Mouse (Mus musculus) adrenal gland, adult 18-20 months (tissue): ENCODE results near the gene Dhx37. TPM values are rescaled to one million over a fixed set of nuclear protein-coding genes. Genes with fewer than 3 reads are reported as not detected.
"Not testable (repeated sequence)": the region's sequence is repeated elsewhere in the genome, so short reads cannot be mapped to it uniquely, and the experiment has no call there.

Experiments used
- DNase-seq, 2 experiments: peaks; one replicate each; pipeline ENCODE4 v3.0.0; 2021 to 2022; ENCODE audit warnings: low spot score in 2 of 2
- total RNA-seq, 2 experiments: library from RNA; stranded (reverse); gene quantifications; 1 replicate in 1 of 2; 2 replicates in 1 of 2; pipeline ENCODE4 v1.2.3; 2021

Dhx37 gene
- total RNA-seq, 2 experiments from 2014 or later, result 16.7 to 19.3 TPM

DNA sequence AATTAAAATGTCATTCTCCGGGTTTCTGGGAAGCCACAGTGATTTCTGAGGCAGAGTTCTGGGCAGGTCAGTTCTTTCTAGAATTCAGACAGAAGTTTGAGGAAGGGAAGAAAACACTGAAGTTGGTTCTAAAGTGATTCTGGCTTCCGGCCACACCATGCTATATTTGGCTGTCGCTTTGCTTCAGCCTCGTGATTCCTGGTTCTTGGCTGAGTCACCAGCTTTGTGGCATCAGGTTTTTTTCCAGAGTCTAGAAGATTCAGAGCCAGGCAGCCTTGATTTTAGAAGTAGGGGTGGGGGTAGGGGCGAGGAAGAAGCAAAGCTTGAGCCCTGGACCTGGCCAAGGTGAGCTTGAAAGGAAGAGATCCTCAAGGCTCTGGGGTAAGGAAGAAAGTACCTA, 42.3 kb downstream of the Dhx37 start:
- DNase-seq, result peak; percentile 63 to 70

DNA sequence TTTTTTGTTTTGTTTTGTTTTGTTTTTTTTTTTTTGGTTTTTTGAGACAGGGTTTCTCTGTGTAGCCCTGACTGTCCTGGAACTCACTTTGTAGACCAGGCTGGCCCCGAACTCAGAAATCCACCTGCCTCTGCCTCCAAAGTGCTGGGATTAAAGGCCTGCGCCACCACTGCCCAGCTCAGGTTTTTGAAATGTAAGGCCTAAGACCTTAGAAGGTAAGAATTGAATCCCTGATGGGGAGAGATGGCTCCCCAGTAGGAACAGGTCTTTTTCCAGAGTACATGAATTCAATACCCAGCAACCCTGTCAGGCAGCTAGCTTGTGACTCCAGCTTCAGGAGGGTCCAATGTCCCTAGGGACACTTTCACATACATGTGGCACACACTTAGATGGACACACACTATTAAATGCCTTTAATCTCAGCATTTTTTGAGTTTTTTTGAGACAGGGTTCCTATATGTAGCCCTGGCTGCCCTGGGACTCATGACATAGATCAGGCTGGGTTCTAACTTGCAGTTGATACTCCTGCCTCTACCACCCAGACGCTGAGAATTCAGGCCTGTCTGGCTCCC, 42.9 kb downstream of the Dhx37 start:
- no peak for DNase-seq

DNA sequence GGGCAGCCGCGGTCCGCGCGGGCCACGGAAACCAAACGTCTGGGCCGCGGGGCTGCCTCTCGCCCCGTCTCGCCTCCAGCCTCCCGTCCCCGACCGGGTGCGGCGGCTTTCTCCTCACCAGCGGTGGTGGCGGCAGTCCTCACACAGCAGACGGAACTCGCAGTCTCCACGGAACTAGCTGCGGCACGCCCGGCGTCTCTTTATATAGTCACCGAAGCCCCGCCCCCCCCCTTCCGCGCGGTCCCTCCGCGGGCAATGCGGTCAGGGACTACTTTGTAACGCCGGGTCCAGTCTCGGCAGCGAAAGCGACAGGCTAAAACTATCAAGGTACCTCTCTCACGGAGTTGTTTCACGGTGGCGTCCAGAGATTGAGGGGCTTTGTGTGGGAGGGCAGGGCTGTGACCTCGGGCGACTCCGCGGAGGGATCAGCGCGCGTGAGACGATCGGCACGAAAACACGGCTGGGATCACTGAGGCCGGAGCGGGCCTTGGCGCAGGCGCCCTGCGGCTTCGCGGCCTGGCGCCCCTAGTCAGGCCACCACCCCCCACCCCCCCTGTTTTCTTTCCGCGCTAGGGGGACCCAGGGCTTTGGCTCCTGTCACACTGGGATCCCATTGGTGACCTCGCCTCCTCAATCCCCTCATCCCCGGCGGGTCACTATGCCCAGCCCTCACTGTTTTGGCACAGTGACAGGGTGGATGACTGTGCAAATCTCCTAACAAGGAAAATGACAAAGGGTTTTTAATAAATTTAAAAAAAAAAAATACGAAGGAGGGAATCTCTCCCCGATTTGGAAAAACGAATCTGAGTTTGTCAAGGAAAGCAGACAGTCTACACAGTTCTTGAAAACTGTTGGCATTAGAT, 44.1 kb downstream of the Dhx37 start, which contains the start of gene Ubc:
Ubc (minus strand) TSS at position 624 of the 863 bp plus-strand sequence.
- DNase-seq, result peak; percentile 89

DNA sequence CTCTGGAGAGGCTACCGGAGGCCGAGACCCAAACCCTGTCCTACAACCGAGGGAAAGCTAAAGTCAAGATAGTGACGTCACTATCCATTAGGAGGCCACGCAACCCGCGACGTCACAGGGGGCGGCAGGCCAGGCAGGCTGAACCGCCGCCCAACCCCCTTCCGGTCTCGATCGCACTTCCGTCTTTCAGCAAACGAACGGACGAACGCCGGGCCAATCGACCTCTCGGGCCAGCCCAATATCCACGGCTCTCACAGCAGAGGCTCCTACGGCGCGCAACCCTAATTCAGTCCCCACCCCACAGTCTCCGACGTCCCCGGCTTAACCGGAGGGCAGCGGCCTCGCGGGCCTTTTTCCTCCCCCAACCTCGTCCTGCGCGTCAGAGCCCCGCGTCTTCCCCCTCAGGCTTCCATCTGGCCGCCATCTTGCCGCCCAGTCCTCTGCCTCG, 44.8 kb downstream of the Dhx37 start, which contains the start of gene Gm10382:
Gm10382 (plus strand) TSS at position 192 of the 448 bp plus-strand sequence.
- peak; percentile 84 to 86 for DNase-seq

DNA sequence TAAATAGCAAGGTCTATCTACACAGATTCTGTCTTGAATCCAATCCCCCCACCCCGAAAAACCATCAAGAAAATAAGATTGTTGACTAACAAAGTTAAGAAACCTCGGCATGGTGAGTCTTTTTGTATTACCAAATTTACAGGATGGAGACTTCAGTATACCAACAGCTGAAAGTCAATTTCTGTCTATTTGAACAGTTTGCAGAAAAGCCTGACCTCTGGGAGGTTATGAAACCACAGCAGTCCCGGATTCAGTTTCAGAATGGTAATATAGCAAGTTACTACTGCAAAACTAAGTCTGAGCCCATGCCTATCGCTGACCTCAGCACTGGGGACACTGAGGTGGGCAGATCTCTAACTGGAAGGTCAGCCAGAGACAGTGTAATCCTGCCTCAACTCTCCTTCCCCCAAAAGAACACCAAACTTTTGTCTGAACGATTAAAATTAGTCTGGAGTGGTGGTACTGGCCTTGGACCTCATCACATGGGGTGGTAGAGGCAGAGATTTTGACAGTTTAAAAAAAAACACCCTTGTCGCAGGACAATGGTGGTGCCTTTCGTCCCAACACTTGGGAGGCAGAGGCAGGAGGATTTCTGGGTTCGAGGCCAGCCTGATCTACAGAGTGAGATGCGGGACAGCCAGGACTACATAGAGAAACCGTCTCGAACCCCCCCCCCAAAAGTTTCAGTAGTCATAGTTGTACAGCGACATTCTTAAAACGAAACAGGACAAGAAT, 45.4 kb downstream of the Dhx37 start:
- DNase-seq, result no peak

DNA sequence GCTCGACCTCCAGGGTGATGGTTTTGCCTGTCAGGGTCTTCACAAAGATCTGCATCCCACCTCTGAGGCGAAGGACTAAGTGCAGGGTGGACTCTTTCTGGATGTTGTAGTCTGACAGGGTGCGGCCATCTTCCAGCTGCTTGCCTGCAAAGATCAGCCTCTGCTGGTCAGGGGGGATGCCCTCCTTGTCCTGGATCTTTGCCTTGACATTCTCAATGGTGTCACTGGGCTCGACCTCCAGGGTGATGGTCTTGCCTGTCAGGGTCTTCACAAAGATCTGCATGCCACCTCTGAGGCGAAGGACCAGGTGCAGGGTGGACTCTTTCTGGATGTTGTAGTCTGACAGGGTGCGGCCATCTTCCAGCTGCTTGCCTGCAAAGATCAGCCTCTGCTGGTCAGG, 46.6 kb downstream of the Dhx37 start:
- not testable (repeated sequence) for DNase-seq

DNA sequence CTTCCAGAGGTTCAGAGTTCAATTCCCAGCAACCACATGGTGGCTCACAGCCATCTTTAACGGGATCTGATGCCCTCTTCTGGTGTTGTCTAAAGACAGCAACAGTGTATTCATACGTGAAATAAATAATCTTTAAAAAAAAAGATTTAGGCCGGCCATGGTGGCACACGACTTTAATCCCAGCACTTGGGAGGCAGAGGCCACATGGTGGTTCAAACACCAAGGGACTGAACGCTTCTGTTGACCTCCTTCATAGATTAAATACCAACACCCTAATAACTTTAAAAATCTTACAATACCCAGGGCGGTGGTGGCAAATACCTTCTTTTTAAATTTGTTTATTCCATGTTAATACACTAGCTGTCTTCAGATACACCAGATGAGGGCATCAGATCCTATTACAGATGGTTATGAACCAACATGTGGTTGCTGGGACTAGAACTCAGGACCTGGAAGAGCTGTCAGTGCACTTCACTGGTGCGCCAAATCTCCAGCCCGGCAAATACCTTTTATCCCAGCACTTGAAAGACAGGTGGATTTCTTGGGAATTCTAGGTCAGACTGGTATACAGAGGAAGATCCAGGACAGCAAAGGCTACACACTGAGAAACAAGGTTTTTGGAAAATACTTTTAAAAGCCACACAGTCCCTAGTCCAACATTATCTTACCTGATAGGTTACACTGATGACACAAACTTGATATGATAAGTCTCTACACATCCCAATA, 48.5 kb downstream of the Dhx37 start:
- DNase-seq, result no peak

DNA sequence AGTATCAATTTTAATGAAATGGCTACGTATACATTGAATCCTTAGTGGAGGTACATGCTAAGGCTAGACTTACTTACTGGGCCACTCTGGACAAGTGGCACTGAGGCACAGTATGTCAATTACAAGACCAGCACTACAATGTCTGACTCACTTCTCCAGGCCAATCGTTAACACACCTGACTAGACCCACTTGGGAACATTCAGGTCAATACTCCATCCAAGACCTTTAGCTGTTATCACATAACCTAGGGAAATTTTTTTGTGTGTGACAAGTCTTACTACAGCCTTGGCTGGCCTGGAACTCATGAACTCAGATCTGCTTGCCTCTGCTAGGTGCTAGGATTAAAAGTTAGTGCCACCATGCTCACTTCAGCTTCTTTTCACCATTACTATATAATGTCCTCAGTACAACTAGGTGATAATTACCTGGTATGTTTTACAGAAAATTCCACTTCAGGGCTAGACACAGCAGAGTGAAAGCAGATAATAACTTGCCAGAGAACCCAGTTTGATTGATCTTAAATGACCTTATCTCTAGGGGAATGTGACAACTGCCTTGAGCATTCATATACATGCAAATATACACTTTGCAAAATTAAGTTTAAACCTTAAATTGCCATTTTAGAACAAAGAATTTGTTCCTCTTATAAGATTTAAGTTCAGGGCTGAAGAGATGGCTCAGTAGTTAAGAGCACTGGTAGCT, 49.3 kb downstream of the Dhx37 start:
- no peak for DNase-seq

DNA sequence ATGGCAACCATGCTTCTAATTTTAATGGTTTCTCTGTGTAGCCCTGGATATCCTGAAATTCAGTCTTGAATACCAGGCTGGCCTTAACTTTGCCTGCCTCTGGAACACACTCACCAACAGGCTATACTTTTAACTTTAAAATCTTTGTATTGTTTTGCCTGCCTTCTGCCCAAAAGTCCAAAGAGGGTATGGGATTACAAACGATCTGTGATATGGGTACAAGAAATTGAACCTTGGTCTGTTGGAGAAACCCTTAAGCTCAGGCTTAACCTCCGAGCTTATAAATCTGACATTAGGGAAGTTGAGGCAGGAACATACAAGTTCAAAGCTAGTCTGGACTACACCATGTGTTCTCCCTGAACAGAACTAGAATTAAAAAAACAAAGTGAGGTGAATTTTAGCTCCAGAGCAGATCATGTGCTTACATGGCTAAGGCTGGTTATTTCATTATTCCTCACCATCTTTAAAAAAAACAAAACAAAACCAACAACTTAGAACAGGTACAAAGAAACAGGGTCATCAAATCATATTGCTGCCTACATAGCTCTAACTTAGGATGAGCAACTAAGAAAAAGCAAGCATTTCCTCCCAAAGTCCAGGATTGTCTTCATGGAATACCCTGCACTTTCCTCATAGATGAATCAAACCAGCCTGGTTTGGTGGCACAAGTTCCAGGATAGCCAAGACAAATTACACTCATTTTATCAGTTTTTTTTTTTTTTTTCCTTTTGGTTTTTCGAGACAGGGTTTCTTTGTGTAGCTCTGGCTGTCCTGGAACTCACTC, 50.1 kb downstream of the Dhx37 start:
- DNase-seq, result no peak

DNA sequence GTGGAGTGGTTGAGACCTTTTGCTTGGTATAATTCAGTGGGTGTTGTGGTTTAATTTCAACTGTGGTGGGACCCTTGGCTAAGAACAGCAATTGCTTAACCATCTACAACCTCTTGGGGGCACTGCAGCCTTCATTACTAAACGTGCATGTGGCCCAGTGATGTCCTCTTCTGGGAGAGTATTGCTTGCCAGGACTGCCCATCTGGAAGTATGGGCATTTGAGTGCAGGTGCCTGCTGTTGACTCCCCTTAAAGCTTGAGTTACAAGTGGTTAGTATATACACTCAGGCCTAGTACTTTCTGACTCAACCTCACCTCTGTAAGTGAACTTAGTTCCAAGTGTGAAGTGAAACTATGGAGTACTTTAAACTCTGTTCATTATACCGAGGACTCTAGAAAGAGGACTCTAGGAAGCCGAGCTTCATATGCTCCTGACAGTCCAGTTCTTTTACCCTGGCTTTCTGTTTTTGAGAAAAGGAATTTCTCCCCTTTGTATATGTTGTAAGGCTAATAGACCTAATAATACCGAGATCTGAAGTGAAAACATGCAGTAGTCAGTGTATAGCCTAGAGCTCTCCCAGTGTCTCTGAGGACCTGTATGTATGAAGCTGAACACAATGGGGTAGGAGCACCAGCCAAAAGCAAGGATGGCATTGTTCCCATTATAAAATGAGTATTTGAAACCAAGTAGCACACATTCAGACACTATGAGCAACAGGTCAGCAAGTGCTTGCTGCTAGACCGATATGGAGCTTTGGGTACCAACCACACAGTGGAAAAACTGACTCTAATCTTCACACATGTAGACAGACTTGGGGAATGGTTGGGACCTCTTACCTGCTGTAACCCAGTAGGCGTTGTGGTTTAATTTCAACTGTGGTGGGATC, 51.0 kb downstream of the Dhx37 start:
- peak in 1 of 2 experiments; percentile 58 for DNase-seq

DNA sequence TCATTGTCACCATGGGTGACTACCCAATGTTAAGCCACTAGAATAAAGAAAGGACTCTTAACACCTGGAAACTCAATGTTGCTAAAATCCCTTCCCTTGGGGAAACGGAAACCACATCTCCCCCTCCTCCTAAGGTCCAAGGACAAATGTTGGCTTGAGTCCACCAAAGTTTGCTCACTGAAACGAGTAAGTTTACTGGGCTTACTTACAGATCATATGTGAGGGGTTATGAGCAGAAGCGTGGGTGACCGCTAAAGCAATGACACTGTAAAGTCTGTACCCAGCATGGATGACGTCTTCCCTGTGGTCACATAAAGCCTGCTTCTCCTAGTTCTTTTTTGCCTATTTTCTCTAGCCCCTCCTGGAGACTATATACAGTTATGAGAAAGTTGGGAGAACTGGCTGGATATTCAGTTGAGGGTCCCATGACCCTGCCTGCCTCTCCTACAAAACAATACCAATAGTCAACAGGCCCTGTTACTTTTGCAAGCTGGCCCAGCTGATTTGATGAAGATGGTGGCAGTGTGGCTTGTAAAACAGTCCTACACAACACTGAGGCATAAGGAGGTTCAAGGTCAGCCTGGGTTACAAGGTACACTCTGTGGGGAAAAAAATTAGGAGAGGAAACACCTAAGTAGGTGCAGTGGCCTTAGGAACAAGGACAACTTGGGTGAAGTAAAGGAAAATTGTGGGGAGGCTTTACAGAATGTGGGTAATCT, 51.8 kb downstream of the Dhx37 start:
- DNase-seq, result no peak

DNA sequence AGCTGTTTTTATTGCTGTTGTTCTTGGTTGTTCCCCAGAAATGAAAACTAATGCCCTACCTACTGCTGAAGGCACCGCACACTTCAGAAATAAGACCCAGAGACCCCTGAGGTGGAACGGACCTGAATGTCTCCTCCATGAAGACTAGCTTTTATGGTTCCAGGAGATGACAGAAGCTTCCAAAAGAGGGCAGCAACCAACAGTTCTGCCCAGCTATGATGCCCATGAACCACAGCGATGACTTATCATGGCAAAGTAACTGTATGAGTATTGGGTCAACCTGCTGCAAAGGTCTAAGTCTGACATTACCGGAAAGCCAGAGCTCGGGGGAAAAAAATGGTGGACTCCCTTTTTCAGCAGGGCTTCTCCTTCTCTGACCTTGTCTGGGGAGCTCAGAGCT, 55.0 kb downstream of the Dhx37 start:
- no peak for DNase-seq

DNA sequence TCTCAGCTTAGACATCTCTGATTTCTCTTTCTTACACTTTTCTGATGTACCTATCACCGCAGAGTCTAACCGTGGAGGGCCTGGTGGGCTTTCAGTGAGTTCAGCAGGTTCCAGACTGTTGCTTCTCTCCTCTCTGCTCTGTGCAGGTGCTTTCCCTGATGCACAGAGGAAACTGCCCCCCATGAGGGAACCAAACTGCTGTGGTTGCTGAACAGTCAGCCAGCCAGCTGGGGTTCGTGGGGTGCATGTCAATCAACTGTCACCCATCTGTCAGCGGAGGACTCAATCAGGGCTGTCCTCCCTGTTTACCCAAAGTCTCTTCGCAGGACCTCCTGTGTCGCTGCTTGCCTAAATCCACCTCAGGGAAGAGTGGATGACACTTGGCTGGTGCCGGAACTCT, 56.7 kb downstream of the Dhx37 start:
- DNase-seq, result no peak

DNA sequence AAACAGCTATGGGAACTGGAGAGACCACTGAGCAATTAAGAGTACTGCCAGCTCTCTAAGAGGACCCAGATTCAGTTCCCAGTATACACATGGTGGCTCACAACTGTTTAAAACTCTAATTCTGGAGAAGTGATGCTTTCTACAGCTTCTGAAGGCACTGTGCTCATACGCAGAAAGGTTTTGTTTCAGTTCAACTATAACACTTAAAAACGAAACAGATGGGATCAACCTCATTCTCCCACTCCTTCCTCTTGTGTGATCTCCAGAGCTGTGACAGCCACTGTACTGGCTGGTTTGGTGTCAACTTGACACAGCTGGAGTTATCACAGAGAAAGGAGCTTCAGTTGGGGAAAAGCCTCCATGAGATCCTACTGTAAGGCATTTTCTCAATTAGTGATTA, 58.0 kb downstream of the Dhx37 start:
- no peak for DNase-seq

DNA sequence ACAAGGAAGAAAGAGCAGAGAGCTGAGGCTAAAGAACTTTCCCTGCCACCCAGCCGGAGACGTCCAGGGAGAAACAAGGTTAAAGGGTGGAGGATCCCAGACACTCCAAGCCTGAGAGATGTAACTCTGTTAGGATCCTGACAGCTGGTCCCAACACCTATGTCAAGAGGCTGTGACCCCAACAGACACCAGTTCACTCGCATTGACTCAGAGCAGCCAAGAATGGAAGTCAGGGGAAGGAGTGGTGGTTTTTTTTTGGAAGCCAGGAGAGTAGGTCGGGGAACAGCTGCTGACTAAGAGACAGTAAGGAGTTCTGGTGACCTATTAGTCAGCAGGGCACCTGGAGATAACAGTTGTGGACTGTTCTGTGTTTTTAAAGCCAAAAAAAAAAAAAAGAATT, 61.9 kb downstream of the Dhx37 start:
- no peak for DNase-seq

DNA sequence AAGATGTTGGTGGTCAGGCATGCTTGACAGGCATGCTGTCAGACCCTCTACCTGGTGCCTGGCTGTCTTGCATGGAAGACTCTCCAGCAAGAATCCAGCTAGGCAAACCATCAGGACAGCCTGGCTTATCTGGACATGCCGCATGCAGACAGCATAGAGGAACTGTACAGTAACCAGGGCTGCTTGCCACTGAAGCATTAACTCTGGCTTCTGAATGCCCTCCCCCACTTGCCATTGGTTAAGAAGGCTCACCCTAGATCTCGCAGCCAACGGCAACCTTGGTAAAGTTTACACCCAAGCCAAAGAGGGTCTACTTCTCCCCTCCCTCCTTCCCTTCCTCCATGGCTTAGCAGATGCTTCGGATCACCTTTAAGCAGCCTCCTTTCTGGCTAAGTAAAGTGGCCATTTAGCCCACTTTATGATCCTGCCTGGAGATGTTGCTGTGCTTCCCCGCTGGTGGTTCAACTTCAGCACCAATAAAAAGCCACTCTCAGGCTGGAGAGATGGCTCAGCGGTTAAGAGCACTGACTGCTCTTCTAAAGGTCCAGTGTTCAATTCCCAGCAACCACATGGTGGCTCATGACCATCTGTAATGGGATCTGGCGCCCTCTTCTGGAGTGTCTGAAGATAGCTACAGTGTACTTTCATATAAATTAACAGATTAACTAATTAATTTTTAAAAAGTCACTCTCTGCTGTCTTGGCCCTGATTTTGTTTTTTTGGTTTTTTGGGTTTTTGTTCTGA, 62.8 kb downstream of the Dhx37 start:
- DNase-seq, result no peak

DNA sequence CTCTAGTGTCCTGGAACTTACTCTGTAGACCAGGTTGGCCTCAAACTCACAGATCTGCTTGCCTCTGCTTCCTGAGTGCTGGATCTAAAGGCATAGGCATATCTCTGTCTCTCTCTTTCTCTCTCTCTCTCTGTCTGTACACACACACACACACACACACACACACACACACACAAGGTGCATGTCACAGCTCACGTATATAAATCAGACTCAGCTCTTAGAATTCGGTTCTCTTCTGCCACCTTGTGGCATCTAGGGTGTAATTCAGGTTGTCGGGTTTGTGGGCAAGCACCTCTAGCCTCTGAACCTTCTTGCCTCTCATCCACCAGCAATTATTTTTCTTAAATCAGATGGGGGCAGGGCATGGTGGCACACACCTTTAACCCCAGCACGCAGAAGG, 65.4 kb downstream of the Dhx37 start:
- peak; percentile 52 to 62 for DNase-seq
